Mouse (Mus musculus): ENCODE data around the gene Plxnd1. TPM values are rescaled to one million over a fixed set of nuclear protein-coding genes. Genes with fewer than 3 reads are reported as not detected.

The Plxnd1 gene
- polyA plus RNA-seq, 1 experiment, result 54.2 TPM

GRCm38 (mm10) chr6:115954506-115955074 lies 40.2 kb downstream of the Plxnd1 start:
- no peaks in the 10 kb centered on the region for H3K36me3 ChIP-seq (ENCODE audit: control insufficient read depth, insufficient read depth, low read length)
- DNase-seq, result peak; percentile 38
- H3K4me3 ChIP-seq (ENCODE audit: insufficient read depth, low read depth, low read length), result no peak overlapping the region

DNA sequence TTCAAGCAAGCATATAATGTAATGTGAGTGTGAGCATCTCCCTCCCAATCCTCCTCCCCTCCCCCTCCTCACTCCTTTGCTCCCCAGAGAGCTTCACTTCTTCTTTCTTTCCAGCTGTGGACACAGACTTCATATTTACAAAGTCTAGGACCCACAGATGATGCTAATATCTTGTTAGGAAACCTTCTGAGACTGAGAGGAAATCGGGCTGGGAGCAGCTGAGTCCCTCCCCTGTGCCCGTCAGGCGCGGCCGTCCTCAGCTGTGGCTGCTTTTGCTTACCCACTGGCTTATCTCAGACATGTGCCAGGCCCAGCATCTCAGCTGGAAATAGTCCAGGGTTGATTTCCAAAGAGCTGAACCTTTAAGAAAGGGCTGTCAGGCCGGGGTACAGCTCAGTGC lies 48.4 kb downstream of the Plxnd1 start:
- no peak for DNase-seq
- Histone ChIP-seq H3K36me3 (ENCODE audit: control insufficient read depth, insufficient read depth, low read length) (no peaks in the 10 kb centered on the region), H3K4me3 (ENCODE audit: insufficient read depth, low read depth, low read length) (no peak overlapping the region), H3K4me1 (ENCODE audit: control insufficient read depth, insufficient read depth, low read length) (no peaks in the 10 kb centered on the region), H3K27me3 (replicated peaks; ENCODE audit: control insufficient read depth, insufficient read depth, low read length) (no peaks in the 10 kb centered on the region), H3K27ac (ENCODE audit: insufficient read depth, low read depth, low read length) (no peak overlapping the region)
- no peak for TF ChIP-seq CTCF (conservative IDR thresholded peaks at IDR 0.05; ENCODE audit: insufficient read depth, insufficient read length, low read depth, low read length)
- no peak for TF ChIP-seq POLR2A (IDR thresholded peaks at IDR 0.05; ENCODE audit: low read depth, low read length)
- WGBS, result 47% methylated on average over 6 of the region's 6 CpGs

More at GRCm38 (mm10) chr6:115954506-115955074, 40.2 kb downstream of the Plxnd1 start:
- Histone ChIP-seq H3K27ac (ENCODE audit: insufficient read depth, low read depth, low read length) (peak overlapping the region; percentile 46), H3K4me1 (ENCODE audit: control insufficient read depth, insufficient read depth, low read length) (peaks cover 18% of the 10 kb centered on the region), H3K27me3 (replicated peaks; ENCODE audit: control insufficient read depth, insufficient read depth, low read length) (no peaks in the 10 kb centered on the region)
- TF ChIP-seq CTCF (conservative IDR thresholded peaks at IDR 0.05; ENCODE audit: insufficient read depth, insufficient read length, low read depth, low read length) (no peak), POLR2A (IDR thresholded peaks at IDR 0.05; ENCODE audit: low read depth, low read length) (no peak)
- 72% methylated on average over 9 of the region's 9 CpGs for WGBS

GRCm38 (mm10) chr6:115945633-115946032 lies 49.2 kb downstream of the Plxnd1 start:
- 85% methylated on average over 8 of the region's 8 CpGs for WGBS
- DNase-seq, result no peak
- no peak overlapping the region for H3K27ac ChIP-seq (ENCODE audit: insufficient read depth, low read depth, low read length)

GRCm38 (mm10) chr6:115944638-115945037 lies 50.2 kb downstream of the Plxnd1 start, which contains the start of gene H1foo:
H1foo (plus strand) TSS chr6:115944938.
- no peaks in the 10 kb centered on the region for H3K27me3 ChIP-seq (replicated peaks; ENCODE audit: control insufficient read depth, insufficient read depth, low read length)
- DNase-seq, result no peak
- H3K4me3 ChIP-seq (ENCODE audit: insufficient read depth, low read depth, low read length), result no peak within 1 kb of the TSS
- peaks cover 2% of the 10 kb centered on the region; the same call in 1 of the 2 replicates for H3K4me1 ChIP-seq (ENCODE audit: control insufficient read depth, insufficient read depth, low read length)
- no peak for TF ChIP-seq POLR2A (IDR thresholded peaks at IDR 0.05; ENCODE audit: low read depth, low read length)
- H3K36me3 ChIP-seq (ENCODE audit: control insufficient read depth, insufficient read depth, low read length), result no peaks in the 10 kb centered on the region
- 96% methylated on average over 5 of the region's 5 CpGs for WGBS
- H3K27ac ChIP-seq (ENCODE audit: insufficient read depth, low read depth, low read length), result no peak within 1 kb of the TSS

More at GRCm38 (mm10) chr6:115945633-115946032, 49.2 kb downstream of the Plxnd1 start:
- no peak overlapping the region for H3K4me3 ChIP-seq (ENCODE audit: insufficient read depth, low read depth, low read length)
- no peaks in the 10 kb centered on the region for H3K27me3 ChIP-seq (replicated peaks; ENCODE audit: control insufficient read depth, insufficient read depth, low read length)
- TF ChIP-seq CTCF (conservative IDR thresholded peaks at IDR 0.05; ENCODE audit: insufficient read depth, insufficient read length, low read depth, low read length) (no peak), POLR2A (IDR thresholded peaks at IDR 0.05; ENCODE audit: low read depth, low read length) (no peak)
- peaks cover 2% of the 10 kb centered on the region; the same call in 1 of the 2 replicates for H3K4me1 ChIP-seq (ENCODE audit: control insufficient read depth, insufficient read depth, low read length)
- no peaks in the 10 kb centered on the region for H3K36me3 ChIP-seq (ENCODE audit: control insufficient read depth, insufficient read depth, low read length)

- WGBS, result 76% methylated on average over 9 of the region's 9 CpGs
- no peak overlapping the region for H3K4me3 ChIP-seq (ENCODE audit: insufficient read depth, low read depth, low read length)
- TF ChIP-seq POLR2A (IDR thresholded peaks at IDR 0.05; ENCODE audit: low read depth, low read length) (no peak), CTCF (conservative IDR thresholded peaks at IDR 0.05; ENCODE audit: insufficient read depth, insufficient read length, low read depth, low read length) (no peak)
- no peak for DNase-seq
- peaks cover 2% of the 10 kb centered on the region; the same call in 1 of the 2 replicates for H3K4me1 ChIP-seq (ENCODE audit: control insufficient read depth, insufficient read depth, low read length)
- H3K36me3 ChIP-seq (ENCODE audit: control insufficient read depth, insufficient read depth, low read length), result no peaks in the 10 kb centered on the region
- H3K27ac ChIP-seq (ENCODE audit: insufficient read depth, low read depth, low read length), result no peak overlapping the region
- no peaks in the 10 kb centered on the region for H3K27me3 ChIP-seq (replicated peaks; ENCODE audit: control insufficient read depth, insufficient read depth, low read length)
Measured at GRCm38 (mm10) chr6:115943498-115944427, 51.0 kb downstream of the Plxnd1 start.

DNA sequence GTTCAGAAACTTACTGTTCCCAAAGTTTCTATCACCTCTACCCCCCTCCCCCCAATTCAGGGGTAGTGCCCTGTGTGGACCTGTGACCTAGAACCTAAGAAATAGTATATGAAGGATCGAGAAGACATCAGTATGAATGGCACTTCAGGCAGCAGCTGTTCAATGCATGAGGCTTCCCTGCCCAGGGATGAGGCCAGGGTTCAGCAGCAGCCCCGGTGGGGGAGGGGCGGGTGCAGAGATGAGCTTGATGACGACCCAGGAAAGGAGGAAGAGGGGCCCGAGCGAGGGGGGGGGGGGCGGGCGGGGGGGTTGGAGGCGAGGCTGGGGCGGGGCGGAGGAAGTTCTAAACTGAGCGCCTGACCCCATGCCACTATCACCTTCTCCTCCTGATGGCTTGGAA lies 53.7 kb downstream of the Plxnd1 start:
- Histone ChIP-seq H3K4me1 (ENCODE audit: control insufficient read depth, insufficient read depth, low read length) (peaks cover 2% of the 10 kb centered on the region; the same call in 1 of the 2 replicates), H3K27ac (ENCODE audit: insufficient read depth, low read depth, low read length) (no peak overlapping the region), H3K27me3 (replicated peaks; ENCODE audit: control insufficient read depth, insufficient read depth, low read length) (no peaks in the 10 kb centered on the region), H3K4me3 (ENCODE audit: insufficient read depth, low read depth, low read length) (no peak overlapping the region), H3K36me3 (ENCODE audit: control insufficient read depth, insufficient read depth, low read length) (no peaks in the 10 kb centered on the region)
- 23% methylated on average over 10 of the region's 12 CpGs for WGBS
- no peak for TF ChIP-seq POLR2A (IDR thresholded peaks at IDR 0.05; ENCODE audit: low read depth, low read length)
- TF ChIP-seq CTCF (conservative IDR thresholded peaks at IDR 0.05; ENCODE audit: insufficient read depth, insufficient read length, low read depth, low read length), result no peak
- no peak for DNase-seq

GRCm38 (mm10) chr6:115940603-115941002 lies 54.2 kb downstream of the Plxnd1 start:
- H3K4me3 ChIP-seq (ENCODE audit: insufficient read depth, low read depth, low read length), result no peak overlapping the region
- no peak for TF ChIP-seq POLR2A (IDR thresholded peaks at IDR 0.05; ENCODE audit: low read depth, low read length)
- no peak for TF ChIP-seq CTCF (conservative IDR thresholded peaks at IDR 0.05; ENCODE audit: insufficient read depth, insufficient read length, low read depth, low read length)
- no peaks in the 10 kb centered on the region for H3K36me3 ChIP-seq (ENCODE audit: control insufficient read depth, insufficient read depth, low read length)
- WGBS, result 36% methylated on average over 1 of the region's 1 CpGs
- no peaks in the 10 kb centered on the region for H3K27me3 ChIP-seq (replicated peaks; ENCODE audit: control insufficient read depth, insufficient read depth, low read length)
- H3K4me1 ChIP-seq (ENCODE audit: control insufficient read depth, insufficient read depth, low read length), result peaks cover 2% of the 10 kb centered on the region; the same call in 1 of the 2 replicates
- H3K27ac ChIP-seq (ENCODE audit: insufficient read depth, low read depth, low read length), result no peak overlapping the region
- peak; percentile 80 for DNase-seq
